8 mouse cellular contexts compared by ENCODE assay signal in genomic region chr6:134631947-134632687, GRCm38 (mm10). TPM values are rescaled to one million over a fixed set of nuclear protein-coding genes. Genes with fewer than 3 reads are reported as not detected.
A peak's percentile ranks its signal among the peaks of the same experiment; 100 is the strongest.
DNase-seq lines count a peak whose midpoint lies in the region; ATAC-seq and TF ChIP-seq lines count a peak whose summit lies in the region.

Mansc1 (minus strand) TSS chr6:134632488.

- peak within 1 kb of the TSS; percentile 68 for H3K4me3 ChIP-seq in cerebellum, adult 2 months (replicated peaks; ENCODE audit: insufficient read depth, low read depth, low read length)
- peak within 1 kb of the TSS; percentile 40 for H3K4me3 ChIP-seq in forebrain, embryonic 14.5 days (ENCODE audit: low read depth, low read length)
- H3K4me3 ChIP-seq in lung, postnatal 0 days (ENCODE audit: low read depth, low read length) = peak within 1 kb of the TSS; percentile 58

- TF ChIP-seq CTCF in cerebellum, adult 2 months (IDR thresholded peaks at IDR 0.05; ENCODE audit: borderline replicate concordance, insufficient read depth, low read depth, low read length) = no peak
- peak; percentile 19 for TF ChIP-seq CTCF in lung, postnatal 0 days (IDR thresholded peaks at IDR 0.05)

- intact Hi-C loops in heart, postnatal 36 days (cut with DNase I) = no loop called here

- H3K9ac ChIP-seq in forebrain, embryonic 14.5 days (ENCODE audit: low read length) = peak within 1 kb of the TSS; percentile 55
- H3K9ac ChIP-seq in lung, postnatal 0 days (replicated peaks; ENCODE audit: low read depth) = peak within 1 kb of the TSS; percentile 58

- H3K4me1 ChIP-seq in cerebellum, adult 2 months (ENCODE audit: control insufficient read depth, insufficient read depth, low read length) = peaks cover 4% of the 10 kb centered on the region; the same call in 1 of the 2 replicates
- H3K4me1 ChIP-seq in forebrain, embryonic 14.5 days (ENCODE audit: control insufficient read depth, insufficient read depth, low read length) = 0 out of 2 replicates have a peak, but pooled peaks cover 8% of the 10 kb centered on the region
- no peaks in the 10 kb centered on the region for H3K4me1 ChIP-seq in lung, postnatal 0 days (ENCODE audit: insufficient read depth, low read depth, low read length)

- no peaks in the 10 kb centered on the region for H3K9me3 ChIP-seq in forebrain, embryonic 14.5 days (replicated peaks; ENCODE audit: control insufficient read depth, low read length)
- H3K9me3 ChIP-seq in lung, postnatal 0 days (ENCODE audit: low read length) = no peaks in the 10 kb centered on the region

- TF ChIP-seq EP300 in lung, postnatal 0 days (IDR thresholded peaks at IDR 0.05) = no peak

- H3K36me3 ChIP-seq in forebrain, embryonic 14.5 days (ENCODE audit: control insufficient read depth, insufficient read depth, low read length) = no peaks in the 10 kb centered on the region
- H3K36me3 ChIP-seq in lung, postnatal 0 days (ENCODE audit: insufficient read depth, low read length) = no peaks in the 10 kb centered on the region

- DNase-seq in ZHBTc4 (ENCODE audit: low read depth, low spot score) = peak; percentile 71
- DNase-seq in cerebellum, adult 2 months = peak; percentile 74
- peak; percentile 43 for DNase-seq in forebrain, embryonic 14.5 days (ENCODE audit: low spot score)
- peak; percentile 58 to 60 for DNase-seq in heart, postnatal 36 days
- peak; percentile 71 to 83 for DNase-seq in kidney, postnatal 4 days
- peak; percentile 70 for DNase-seq in lung, postnatal 0 days (ENCODE audit: low spot score)
- DNase-seq in ovary, adult 18-20 months (ENCODE audit: low spot score) = peak; percentile 16
- DNase-seq in urinary bladder, postnatal 36 days (ENCODE audit: low spot score in 2 of 2) = peak; percentile 51 to 58

- 0 out of 2 replicates have a peak, but pooled peaks have one; percentile 24 for TF ChIP-seq POLR2A in cerebellum, adult 2 months (IDR thresholded peaks at IDR 0.05; ENCODE audit: borderline replicate concordance, insufficient read depth, low read length)

- WGBS in cerebellum, adult 2 months = under 1% methylated on average over 46 of the region's 46 CpGs
- WGBS in forebrain, embryonic 14.5 days = 2% methylated on average over 46 of the region's 46 CpGs
- under 1% methylated on average over 46 of the region's 46 CpGs for WGBS in lung, postnatal 0 days

- peak within 1 kb of the TSS; percentile 77 for H3K4me2 ChIP-seq in forebrain, embryonic 14.5 days (ENCODE audit: low read length)
- H3K4me2 ChIP-seq in lung, postnatal 0 days (replicated peaks; ENCODE audit: low read depth, low read length) = peak within 1 kb of the TSS; percentile 90

- ATAC-seq in forebrain, embryonic 14.5 days = peak; percentile 58
- peak; percentile 78 for ATAC-seq in lung, postnatal 0 days

- peak within 1 kb of the TSS; percentile 80 for H3K27ac ChIP-seq in cerebellum, adult 2 months (ENCODE audit: insufficient read depth, low read length)
- no peak within 1 kb of the TSS for H3K27ac ChIP-seq in forebrain, embryonic 14.5 days (ENCODE audit: low read depth, low read length)
- H3K27ac ChIP-seq in lung, postnatal 0 days (ENCODE audit: low read length) = peak within 1 kb of the TSS; percentile 58; the same call in 1 of the 2 replicates

- no peaks in the 10 kb centered on the region for H3K27me3 ChIP-seq in cerebellum, adult 2 months (ENCODE audit: control insufficient read depth, insufficient read depth, low read length)
- no peaks in the 10 kb centered on the region for H3K27me3 ChIP-seq in forebrain, embryonic 14.5 days (replicated peaks; ENCODE audit: control insufficient read depth, insufficient read depth, low read length)
- H3K27me3 ChIP-seq in lung, postnatal 0 days (replicated peaks; ENCODE audit: insufficient read depth, low read length) = no peaks in the 10 kb centered on the region

RNA-seq across cellular contexts. Expression of gene Mansc1, which starts in this region (rescaled TPM):
- polyA plus RNA-seq in cerebellum, adult 2 months (2012; rRNA removed) = 8.5 and 9.1 TPM in 2 replicates
- 0.88 and 0.94 TPM in 2 replicates for polyA plus RNA-seq in forebrain, embryonic 14.5 days (2014; fragmentation: Nextera tagmentation; extraction: Ambion mirVana)
- 1 to 10 TPM; 4.6 to 5.1 TPM for total RNA-seq in heart, postnatal 36 days (2021)
- 9.9 and 10.1 TPM in 2 replicates for polyA plus RNA-seq in lung, postnatal 0 days (2015; fragmentation: Nextera tagmentation; extraction: Ambion mirVana)

Comparison
In these comparisons a context has a peak if more than half of its experiments do, and no peak if none do; other contexts are left out.
1. Peak in DNase-seq, ATAC-seq, H3K4me3 ChIP-seq, H3K9ac ChIP-seq and H3K4me2 ChIP-seq in forebrain, embryonic 14.5 days; RNA of the gene not detected or under 1 TPM.
2. DNase-seq: peak in every context shown above with its lines; median percentile 77 in kidney, postnatal 4 days; 74 in cerebellum, adult 2 months; 71 in ZHBTc4; 70 in lung, postnatal 0 days; 59 in heart, postnatal 36 days; 54 in urinary bladder, postnatal 36 days; 43 in forebrain, embryonic 14.5 days; 16 in ovary, adult 18-20 months.